Mouse (Mus musculus): ENCODE results near the gene Fnbp1.
A peak's percentile ranks its signal among the peaks of the same experiment; 100 is the strongest.

Gene Fnbp1

DNA sequence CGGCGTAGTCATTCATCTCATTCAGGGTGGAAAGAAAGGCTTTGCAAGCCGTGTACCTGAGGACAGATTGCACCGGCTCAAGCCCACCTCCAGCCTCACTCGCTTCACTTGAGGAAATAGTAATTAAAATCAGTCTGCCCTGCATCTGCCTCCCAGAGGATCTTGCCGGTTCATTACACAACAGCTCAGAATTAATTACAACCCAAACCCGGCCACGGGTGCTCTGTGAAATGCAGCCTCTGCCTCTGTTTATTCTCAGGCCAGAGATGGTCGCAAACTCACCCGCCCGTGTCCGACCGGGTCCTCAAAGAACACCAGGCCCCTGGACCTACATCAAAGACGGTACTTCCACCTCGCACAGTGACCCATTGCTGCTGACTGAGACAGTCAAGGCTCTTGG lies 45.7 kb downstream of the Fnbp1 start:
- no peak for DNase-seq (ENCODE audit: low read depth, low spot score)

DNA sequence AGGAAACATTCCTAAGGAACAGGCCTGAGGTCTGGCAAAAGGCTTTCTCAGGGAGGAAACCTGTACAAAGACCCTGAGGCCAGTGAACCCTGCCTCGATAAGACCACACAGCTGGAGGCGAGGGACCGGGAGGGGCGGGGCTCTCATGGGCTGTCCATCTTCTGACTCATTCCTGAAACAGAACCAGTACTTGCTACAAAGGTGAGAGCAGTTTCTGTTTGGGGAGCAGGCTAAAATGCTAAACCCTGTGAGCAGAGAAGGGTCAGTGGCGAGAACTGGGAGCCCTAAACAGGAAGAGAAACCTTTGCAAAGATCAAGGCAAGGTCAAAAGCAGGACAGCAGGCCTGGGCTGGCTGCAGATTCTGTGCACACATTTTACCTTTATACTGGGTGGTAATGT lies 47.2 kb downstream of the Fnbp1 start:
- no peak for DNase-seq (ENCODE audit: low read depth, low spot score)

DNA sequence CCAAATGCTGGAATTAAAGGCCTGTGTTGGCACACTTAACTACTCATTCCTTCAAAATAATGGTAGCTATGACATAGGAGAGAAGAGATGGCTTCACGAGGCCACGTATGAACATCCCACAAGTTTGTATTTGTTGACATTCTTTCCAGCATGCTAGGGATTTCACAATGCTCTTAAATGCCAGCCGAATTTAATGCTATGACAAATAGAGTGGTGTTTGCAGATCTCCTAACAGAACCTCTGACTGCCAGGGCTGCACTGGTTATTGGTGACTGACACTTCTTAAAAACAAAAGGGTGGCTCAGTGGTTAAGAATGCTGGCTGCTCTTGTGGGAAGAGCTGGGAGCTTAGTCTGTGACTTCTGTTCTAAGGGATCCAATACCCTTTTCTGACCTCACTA lies 48.9 kb downstream of the Fnbp1 start:
- DNase-seq (ENCODE audit: low read depth, low spot score), result no peak

DNA sequence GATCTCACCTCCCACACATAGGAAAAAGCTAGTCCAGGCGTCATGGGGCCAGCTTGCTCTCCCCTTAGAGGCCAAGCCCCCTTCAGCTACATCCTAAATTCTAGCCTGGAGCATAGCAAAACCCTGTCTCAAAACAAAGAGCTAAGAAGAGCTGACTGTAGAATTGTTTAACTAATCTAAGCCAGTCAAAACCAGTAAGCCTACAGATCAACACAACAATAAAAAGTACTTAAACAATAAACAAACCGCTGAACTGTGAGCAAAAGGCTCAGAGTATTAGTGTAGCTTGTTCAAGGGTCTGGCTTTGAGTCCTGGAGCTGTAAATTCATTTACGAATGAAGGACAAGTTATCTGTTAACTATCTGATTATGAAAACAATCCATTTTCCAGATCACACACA lies 50.6 kb downstream of the Fnbp1 start:
- no peak for DNase-seq (ENCODE audit: low read depth, low spot score)

DNA sequence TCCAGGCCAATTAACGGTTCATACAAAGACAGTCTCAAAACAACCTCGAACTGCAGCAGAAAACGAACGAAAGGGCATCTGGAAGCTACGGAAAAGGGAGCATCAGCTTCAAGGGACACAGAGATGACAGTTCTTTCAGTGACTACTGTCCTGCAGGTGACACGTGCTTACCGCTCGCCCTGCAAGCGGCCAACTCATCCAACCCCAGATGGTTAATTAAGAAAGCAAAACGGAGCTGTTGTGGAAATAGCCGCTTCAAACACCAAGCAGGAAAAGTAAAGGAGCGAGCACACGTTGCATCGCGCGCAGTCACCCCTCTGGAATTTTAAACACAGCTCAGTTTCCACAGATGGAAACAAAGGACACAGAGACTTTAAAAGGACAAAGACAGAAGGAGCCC lies 52.2 kb downstream of the Fnbp1 start:
- DNase-seq (ENCODE audit: low read depth, low spot score), result no peak

DNA sequence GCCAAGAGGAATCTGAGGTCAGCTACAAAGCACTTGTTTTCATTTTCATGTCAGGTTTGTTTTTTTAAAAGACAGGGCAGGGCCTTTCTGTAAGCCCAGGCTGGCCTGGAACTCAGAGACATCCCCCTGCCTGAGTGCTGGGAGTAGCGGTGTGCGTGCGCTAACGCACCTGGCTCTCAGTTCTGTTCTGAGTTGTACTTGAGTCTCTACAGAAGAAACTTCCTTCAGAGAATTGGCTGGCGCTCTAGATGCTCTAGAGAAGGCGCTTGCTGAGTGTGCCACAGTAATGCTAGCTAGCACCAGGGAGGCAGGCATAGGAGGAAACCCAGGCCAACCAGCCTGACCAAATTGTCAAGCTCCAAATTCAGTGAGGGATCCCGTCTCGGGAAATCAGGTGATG lies 52.9 kb downstream of the Fnbp1 start:
- no peak for DNase-seq (ENCODE audit: low read depth, low spot score)

DNA sequence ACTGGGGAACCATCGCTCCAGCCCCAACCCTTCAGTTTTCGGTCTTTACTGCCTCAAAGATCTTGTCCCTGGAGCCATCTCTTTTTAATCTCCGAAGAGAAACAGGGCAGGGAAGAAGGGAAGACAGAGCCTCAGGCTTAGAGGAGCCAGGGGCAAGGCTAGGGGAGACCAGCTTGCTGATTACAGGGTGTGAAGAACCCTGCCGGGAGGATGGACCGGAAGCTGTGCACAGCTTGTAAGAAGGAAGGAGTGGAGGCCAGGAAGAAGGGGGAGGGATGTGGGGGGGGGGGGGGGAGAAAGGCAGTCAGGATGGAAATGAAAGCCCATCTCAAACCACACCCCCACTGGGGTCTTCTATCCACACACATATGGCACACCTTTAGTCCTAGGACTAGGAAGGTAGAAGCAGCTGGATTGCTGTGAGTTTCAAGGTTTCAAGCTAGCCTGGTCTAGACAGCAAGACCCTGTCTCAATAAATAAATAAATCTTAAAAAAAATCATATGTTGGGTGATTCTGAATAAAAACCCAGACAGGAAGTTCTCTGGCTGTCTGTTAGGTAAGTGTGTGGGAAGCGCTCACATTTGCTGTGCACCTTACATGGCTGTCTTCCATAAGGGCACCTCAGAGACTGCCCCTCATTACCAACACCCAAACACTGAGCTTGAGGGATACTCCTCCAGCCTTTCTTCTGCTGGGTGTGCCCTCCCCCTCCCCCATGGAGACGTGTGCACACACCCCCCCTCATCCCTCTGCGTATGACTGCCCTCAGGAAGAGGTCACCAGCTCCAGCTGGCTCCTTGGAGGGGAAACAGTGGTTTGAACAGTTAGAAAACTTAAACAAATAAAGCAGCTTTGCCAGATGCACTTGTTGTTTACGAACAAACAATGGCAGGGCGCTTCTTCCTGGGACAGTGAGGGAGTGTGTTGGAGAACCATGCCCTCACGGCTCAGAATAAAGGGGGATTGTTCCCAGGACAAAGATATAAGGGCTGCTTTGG lies 53.8 kb downstream of the Fnbp1 start:
- DNase-seq (ENCODE audit: low read depth, low spot score), result no peak

DNA sequence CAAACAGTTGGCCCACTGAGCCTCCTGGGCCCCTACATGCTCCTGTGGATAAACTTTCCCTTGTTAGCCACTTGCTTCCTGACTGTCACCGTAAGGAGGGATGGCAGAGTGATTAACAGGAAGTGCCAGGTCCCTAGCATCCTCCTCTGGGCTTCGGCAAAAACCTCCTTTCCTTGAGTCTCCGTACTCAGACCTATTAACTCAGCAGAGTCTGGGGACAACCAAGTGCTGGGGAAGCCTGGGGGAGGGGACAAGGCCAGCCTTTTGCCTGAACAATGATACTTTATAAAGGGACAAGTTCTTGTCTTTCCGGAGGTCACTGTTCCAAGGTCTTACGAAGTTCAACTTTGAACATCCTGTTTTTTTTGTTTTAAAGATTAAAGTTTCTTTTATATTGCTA lies 54.7 kb downstream of the Fnbp1 start:
- no peak for DNase-seq (ENCODE audit: low read depth, low spot score)

DNA sequence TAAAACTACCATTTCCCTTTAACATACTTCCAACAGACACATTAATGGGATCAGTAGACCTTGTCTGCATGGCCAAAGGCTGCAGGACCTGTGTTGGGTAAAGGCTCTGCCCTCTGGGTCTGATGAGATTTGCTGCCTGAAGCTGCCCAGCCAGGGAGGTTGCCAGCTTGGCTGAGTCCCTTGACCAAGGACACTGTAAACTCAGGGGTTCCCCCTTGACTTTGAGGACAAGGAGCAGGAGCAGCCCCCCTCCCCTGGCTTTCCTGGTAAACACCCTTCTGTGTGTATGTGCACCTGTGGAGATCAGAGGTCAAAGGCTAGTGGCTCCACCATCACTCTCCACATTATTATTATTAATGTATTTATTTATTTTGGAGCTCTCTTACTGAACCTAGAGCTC lies 55.3 kb downstream of the Fnbp1 start:
- no peak for DNase-seq (ENCODE audit: low read depth, low spot score)

DNA sequence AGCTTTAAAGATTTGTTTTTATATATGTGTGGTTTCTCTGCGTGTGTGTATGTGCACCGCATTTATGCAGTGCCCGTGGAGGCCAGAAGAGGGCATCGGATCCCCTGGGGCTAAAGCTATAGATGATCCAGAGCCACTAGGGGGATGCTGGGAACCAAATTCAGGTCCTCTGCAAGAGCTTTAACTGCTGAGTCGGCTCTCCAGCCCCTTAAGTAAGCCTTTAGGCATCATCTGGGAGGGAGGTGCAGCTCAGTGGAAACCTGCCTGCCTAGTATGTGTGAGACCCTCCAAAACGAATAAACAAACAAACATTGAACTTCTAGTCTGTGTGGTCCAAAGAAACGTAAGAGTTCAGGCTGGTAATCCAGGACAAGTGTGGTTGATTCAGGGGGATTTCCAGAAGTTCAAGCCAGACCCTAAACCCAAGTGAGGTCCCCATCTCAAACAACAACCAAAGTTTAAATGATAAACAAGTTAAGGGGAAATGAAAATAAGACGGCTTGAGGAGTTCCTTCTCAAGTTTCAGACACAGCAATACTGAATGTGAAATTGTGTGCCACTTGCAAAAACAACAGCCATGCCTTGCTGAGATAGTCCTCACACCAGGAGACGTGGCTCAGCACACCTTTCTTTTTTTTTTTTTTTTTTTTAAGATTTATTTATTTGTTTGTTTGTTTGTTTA lies 57.5 kb downstream of the Fnbp1 start:
- DNase-seq (ENCODE audit: low read depth, low spot score), result no peak

DNA sequence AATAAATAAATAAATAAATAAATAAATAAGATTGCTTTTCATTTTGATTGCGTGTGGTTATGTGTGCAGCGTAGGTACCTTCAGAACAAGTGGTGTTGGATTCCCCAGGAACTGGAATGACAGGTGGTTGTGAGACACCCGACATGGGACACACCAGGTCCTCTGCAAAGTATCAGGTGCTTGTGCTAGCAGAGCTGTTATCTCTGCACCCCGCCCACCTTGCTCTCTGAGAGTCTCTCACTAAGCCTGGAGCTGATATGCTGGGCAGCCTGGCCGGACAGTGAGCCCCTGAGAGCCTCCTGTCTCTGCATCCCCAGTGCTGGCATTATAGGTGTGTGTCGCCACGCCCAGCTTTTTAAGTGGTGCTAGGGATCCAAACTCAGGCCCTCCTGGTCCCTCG lies 58.4 kb downstream of the Fnbp1 start:
- DNase-seq (ENCODE audit: low read depth, low spot score), result no peak

DNA sequence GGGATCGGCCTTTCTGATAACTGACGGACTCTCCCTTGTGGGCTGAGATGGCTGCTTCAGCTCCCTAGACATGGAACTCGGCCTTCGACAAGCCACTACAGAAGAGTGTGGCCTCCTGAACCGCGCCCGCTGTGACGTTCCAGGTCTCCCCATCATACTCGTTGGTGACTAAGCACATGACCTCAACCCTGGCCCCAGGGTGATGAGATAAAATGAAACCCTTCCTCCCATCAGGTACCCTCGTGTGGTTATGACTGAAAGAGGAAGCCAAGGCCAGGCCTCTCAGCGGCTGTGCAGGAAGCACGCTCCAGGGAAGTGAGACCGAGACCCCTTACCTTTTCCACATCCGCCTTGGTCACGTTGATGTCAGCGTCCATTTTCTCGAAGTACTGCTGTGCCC lies 59.2 kb downstream of the Fnbp1 start:
- no peak for DNase-seq (ENCODE audit: low read depth, low spot score)

DNA sequence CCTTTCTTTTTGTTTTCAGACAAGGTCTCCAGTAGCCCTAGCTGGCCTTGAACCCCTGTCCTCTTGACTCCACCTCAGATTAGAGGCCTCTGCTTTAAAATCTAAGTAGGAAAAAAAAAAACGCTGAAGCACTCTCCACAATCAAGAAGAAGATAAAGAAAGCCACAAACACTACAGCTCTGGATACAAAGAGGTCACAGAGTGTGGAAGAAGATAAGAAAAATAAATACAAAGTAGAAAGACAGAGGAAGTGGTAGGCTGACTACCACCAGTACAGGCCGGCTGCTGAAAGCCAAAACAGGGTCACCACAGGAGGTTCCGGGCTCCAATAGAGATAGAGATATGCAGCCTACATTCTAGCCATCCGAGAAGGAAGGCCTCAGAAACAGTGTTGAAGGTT lies 60.5 kb downstream of the Fnbp1 start:
- no peak for DNase-seq (ENCODE audit: low read depth, low spot score)

DNA sequence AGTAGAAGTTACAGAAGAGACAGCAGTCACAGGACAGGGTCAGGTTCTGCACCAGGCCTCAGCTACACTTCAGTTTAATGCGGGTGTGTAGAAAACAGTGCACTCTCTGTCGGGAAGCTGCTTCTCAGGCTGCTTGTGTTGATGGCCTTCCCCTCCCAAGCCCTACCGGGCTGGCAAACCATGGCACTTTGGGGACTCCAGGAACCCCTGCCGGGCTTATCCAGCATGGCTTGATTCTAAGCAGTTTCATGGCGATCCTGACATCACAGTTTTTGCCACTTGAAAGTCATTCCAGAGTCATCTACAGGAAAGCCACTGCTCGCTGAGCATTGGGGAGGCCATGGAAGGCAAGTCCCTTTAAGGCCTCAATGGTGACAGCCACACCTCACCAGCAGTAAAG lies 62.7 kb downstream of the Fnbp1 start:
- no peak for DNase-seq (ENCODE audit: low read depth, low spot score)

DNA sequence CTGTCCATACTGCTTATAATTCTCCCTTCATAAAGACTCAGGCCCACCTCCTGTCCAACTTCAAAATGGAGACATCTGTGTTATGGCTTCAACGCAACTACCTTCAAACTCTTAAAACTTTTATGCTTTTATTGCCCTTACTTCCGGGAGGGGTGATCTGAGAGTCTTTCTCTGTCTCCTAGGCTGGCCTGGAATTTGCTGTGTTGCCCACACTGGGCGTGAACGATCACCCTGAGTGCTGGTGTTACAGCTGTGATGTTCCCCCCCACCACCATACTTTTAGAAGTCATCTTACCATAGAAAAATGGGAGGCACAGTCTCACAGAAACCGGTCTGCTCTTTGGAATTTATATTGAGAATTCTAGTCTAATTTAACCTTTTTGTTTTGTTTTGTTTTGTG lies 64.2 kb downstream of the Fnbp1 start:
- no peak for DNase-seq (ENCODE audit: low read depth, low spot score)

DNA sequence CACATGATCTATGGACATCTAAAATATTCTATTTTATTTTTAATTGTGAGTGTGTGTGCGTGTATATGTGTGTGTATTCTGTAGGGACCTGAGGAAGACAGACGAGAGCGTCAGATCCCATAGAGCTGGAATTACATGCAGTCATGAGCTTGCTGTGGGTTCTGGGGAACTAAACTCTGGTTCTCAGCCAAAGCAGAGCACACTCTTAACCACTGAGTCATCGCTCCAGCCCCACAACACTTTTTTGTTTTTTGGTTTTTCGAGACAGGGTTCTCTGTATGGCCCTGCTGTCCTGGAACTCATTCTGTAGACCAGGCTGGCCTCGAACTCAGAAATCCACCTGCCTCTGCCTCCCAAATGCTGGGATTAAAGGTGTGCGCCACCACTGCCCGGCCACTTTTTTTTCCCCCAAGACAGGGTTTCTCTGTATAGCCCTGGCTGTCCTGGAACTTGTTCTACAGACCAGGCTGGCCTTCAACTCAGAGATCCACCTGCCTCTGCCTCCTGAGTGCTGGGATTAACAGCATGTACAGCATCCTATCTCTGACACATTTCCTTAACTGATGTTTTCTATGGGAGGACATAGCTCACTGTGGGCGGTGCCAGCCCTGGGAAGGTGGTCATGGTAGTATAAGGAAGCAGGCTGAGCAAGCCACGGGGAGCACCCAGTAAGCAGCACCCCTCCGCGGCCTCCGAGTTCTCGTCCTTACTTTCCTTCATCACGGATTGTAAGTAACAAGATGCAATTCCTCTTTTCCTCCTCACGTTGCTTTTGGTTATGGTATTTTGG lies 65.3 kb downstream of the Fnbp1 start:
- DNase-seq (ENCODE audit: low read depth, low spot score), result no peak

DNA sequence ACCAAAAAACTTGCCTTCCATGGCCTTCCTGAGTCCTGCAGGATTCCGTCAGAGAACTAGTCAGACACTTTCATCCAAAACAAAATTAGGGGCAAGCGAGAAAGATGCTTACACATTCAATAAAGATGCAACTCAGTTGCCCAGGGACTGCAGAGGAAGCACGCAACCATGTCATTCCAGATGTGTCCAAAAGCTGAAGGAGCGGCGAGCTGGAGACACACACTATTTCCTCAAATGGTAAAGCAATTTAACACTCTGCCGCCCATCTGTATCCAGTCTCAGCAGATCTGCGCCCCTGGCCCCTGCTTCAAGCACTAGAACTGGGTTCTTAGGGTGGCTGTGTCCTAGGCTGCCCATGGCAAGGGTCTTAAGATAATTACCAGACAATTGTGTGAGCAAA lies 66.0 kb downstream of the Fnbp1 start:
- no peak for DNase-seq (ENCODE audit: low read depth, low spot score)

DNA sequence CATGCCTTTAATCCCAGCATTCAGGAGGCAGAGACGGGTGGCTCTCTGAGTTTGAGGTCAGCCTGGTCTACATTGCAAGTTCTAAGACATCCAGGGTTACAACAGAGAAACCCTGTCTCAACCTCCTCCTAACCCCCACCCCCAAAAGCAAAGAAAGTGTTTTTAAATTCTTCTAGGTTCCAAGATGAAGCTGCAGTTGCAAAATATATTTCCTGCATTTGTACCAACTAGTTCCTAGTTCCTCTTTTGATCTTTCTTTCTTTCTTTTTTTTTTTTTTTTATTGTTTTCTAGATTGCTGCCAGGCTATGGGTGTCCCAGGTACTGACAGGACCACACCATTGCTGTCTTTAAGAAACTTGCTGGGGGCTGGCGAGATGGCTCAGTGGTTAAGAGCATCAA lies 66.6 kb downstream of the Fnbp1 start:
- DNase-seq (ENCODE audit: low read depth, low spot score), result no peak

DNA sequence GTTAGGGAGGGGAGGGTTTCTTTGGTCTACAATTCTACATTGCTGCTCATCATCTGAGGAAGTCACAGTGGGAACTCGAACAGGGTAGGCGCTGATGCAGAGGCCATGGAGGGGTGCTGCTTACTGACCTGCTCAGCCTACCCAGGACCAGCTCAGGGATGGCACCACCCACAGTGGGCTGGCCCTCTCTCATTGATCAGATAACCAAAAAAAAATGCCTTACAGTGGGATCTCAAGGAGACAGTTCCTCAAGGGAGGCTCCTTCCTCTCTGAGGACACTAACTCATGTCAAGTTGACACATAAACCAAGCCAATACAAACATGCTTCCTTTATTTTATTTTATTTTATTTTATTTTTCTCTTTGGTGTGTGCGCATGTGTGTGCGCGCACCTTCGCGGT lies 72.3 kb downstream of the Fnbp1 start:
- DNase-seq (ENCODE audit: low read depth, low spot score), result no peak

DNA sequence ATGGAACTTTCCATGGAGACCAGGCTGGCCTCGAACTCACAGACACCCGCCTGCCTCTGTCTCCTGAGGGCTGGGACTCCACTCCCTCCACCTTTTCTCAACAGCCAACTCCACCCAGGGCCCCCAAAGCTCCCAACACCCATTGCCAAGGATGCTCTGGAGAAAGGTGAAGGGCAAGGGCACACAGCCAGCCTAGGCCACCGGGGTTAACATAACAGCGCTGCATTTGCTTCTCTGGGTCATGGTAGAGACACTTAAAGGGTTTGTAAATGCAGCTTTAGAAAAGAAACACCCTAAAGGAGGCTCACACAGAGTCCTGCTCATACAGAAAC lies 72.7 kb downstream of the Fnbp1 start:
- DNase-seq (ENCODE audit: low read depth, low spot score), result no peak

DNA sequence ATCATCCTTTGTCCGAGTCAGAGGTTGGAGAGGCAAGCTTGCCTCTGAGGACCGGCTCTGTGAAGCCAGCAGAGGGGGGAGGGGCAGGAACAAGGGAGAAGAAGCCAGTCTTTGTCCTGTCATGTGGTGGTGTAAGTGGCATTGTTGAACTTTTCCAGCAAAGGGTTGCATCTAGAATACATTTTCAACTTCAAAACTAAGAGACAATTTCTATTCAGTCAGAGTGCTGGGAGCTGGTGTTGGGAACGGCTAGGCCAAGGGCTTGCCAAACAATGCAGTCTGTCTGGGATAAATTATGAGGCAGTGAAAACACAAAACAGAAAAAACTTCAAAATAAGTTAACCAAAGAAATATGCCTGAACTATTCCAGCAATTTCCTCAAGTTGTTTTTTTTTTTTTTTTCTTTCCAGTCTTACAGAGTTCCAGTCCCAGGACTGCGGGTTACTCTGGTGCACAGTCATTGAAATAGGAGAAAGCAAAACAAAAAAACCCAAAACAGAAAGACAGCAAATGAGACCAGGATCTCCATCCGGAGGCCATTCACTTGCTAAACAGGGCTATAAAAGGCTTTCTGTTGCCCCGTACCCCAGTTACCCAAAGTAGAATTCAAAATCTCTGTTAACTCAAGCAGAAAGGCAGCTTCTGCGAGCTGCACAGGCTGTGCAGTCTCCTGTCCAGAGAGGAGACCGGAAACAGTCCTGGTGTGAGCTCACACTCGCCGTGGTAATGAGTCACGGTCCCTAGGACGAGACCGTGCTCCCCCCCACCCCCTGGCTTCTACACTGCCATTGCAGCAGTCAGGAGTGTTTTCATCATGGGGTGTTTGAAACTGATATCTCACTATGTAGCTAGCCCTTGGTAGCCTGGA lies 73.3 kb downstream of the Fnbp1 start:
- DNase-seq (ENCODE audit: low read depth, low spot score), result peak; percentile 37

Data from embryo, embryonic 11.5 days (tissue).